Mouse (Mus musculus) MEL (cell line): ENCODE measurements around the gene Glis1. TPM values are rescaled to one million over a fixed set of nuclear protein-coding genes. Genes with fewer than 3 reads are reported as not detected.

Experiments used
- DNase-seq: peaks from one replicate; pipeline ENCODE4 v3.0.0; 2011; ENCODE audit warnings: low read depth, low spot score
- H3K27ac ChIP-seq: 2 replicates; pipeline ENCODE4 v1.5.1; 2012; ENCODE audit warnings: low read depth, mild to moderate bottlenecking, control low read depth, low read length, moderate library complexity; ENCODE audit not compliant: control insufficient read depth
- H3K27me3 ChIP-seq, 2 experiments: fragments of 150-350 bp in 1 of 2; sonication (generic) in 1 of 2; 2 replicates each; pipeline ENCODE4 v1.6.1; 2012; ENCODE audit warnings: low read length in 2 of 2, mild to moderate bottlenecking in 2 of 2, improper control_type of control experiment in 1 of 2, moderate library complexity in 1 of 2; ENCODE audit not compliant: insufficient read depth in 2 of 2, control insufficient read depth in 1 of 2
- H3K36me3 ChIP-seq, 2 experiments: 2 replicates each; pipeline ENCODE4 v1.6.1; 2012 to 2014; ENCODE audit warnings: low read length in 2 of 2, improper control_type of control experiment in 1 of 2, inconsistent platforms in 1 of 2, mild to moderate bottlenecking in 1 of 2; ENCODE audit not compliant: insufficient read depth in 2 of 2, control insufficient read depth in 1 of 2
- H3K4me1 ChIP-seq, 2 experiments: fragments of 150-350 bp in 1 of 2; sonication (generic) in 1 of 2; 2 replicates each; pipeline ENCODE4 v1.6.1; 2012; ENCODE audit warnings: low read length in 2 of 2, improper control_type of control experiment in 1 of 2, mild to moderate bottlenecking in 1 of 2; ENCODE audit not compliant: insufficient read depth in 2 of 2, control insufficient read depth in 1 of 2
- H3K4me3 ChIP-seq, 2 experiments: fragments of 150-350 bp in 1 of 2; sonication (generic) in 1 of 2; 2 replicates each; pipeline ENCODE4 v1.5.1; 2012; ENCODE audit warnings: low read depth in 2 of 2, low read length in 2 of 2, mild to moderate bottlenecking in 2 of 2, moderate library complexity in 2 of 2, control low read depth in 1 of 2, improper control_type of control experiment in 1 of 2; ENCODE audit not compliant: control insufficient read depth in 1 of 2, insufficient read depth in 1 of 2
- H3K79me2 ChIP-seq: 2 replicates; pipeline ENCODE4 v1.6.1; 2012; ENCODE audit warnings: mild to moderate bottlenecking, low read length, moderate library complexity; ENCODE audit not compliant: control insufficient read depth, poor library complexity, insufficient read depth
- H3K9ac ChIP-seq: 2 replicates; pipeline ENCODE4 v1.6.1; 2012; ENCODE audit warnings: low read depth, mild to moderate bottlenecking, control low read depth, low read length, moderate library complexity; ENCODE audit not compliant: control insufficient read depth, poor library complexity, severe bottlenecking
- H3K9me3 ChIP-seq: fragments of 150-350 bp; sonication (generic); replicated peaks from 2 replicates; pipeline ENCODE4 v1.6.1; 2012; ENCODE audit warnings: mild to moderate bottlenecking, low read length, improper control_type of control experiment, moderate library complexity; ENCODE audit not compliant: insufficient read depth
- BHLHE40 ChIP-seq: IDR thresholded peaks from 2 replicates; pipeline ENCODE4 v1.6.1; 2012; ENCODE audit warnings: low read depth, mild to moderate bottlenecking, inconsistent platforms, low read length, improper control_type of control experiment, borderline replicate concordance
- CHD1 ChIP-seq: IDR thresholded peaks from 2 replicates; pipeline ENCODE4 v1.6.1; 2012; ENCODE audit warnings: low read depth, mild to moderate bottlenecking, inconsistent platforms, low read length, improper control_type of control experiment
- CHD2 ChIP-seq: IDR thresholded peaks from 2 replicates; pipeline ENCODE4 v1.6.1; 2011; ENCODE audit warnings: low read length, improper control_type of control experiment
- ELF1 ChIP-seq: IDR thresholded peaks from 2 replicates; pipeline ENCODE4 v1.6.1; 2014; ENCODE audit warnings: low read depth, mild to moderate bottlenecking, inconsistent platforms, low read length, improper control_type of control experiment, moderate library complexity
- EP300 ChIP-seq, 2 experiments: IDR thresholded peaks; 2 replicates each; pipeline ENCODE4 v1.6.1; 2011; ENCODE audit warnings: improper control_type of control experiment in 2 of 2, low read length in 2 of 2, low read depth in 1 of 2, mild to moderate bottlenecking in 1 of 2
- ETS1 ChIP-seq: IDR thresholded peaks from 2 replicates; pipeline ENCODE4 v1.6.1; 2012; ENCODE audit warnings: low read depth, mild to moderate bottlenecking, inconsistent platforms, low read length, improper control_type of control experiment, moderate library complexity
- GABPA ChIP-seq: IDR thresholded peaks from 2 replicates; pipeline ENCODE4 v1.6.1; 2012; ENCODE audit warnings: low read depth, mild to moderate bottlenecking, inconsistent platforms, low read length, improper control_type of control experiment, moderate library complexity
- GATA1 ChIP-seq: IDR thresholded peaks from 2 replicates; pipeline ENCODE4 v1.6.1; 2011; ENCODE audit warnings: low read depth, low read length, improper control_type of control experiment
- HCFC1 ChIP-seq: IDR thresholded peaks from 2 replicates; pipeline ENCODE4 v1.6.1; 2012; ENCODE audit warnings: low read depth, mild to moderate bottlenecking, inconsistent platforms, low read length, improper control_type of control experiment, moderate library complexity
- MAX ChIP-seq: IDR thresholded peaks from 2 replicates; pipeline ENCODE4 v1.6.1; 2011; ENCODE audit warnings: low read length, improper control_type of control experiment
- MEF2A ChIP-seq: IDR thresholded peaks from 2 replicates; pipeline ENCODE4 v1.6.1; 2014; ENCODE audit warnings: low read depth, mild to moderate bottlenecking, inconsistent platforms, low read length, improper control_type of control experiment; ENCODE audit not compliant: poor library complexity, insufficient replicate concordance, severe bottlenecking; ENCODE audit errors: extremely low read depth
- MYB ChIP-seq: IDR thresholded peaks from 2 replicates; pipeline ENCODE4 v1.6.1; 2011; ENCODE audit warnings: mild to moderate bottlenecking, low read depth, low read length, improper control_type of control experiment
- MYC ChIP-seq: IDR thresholded peaks from 2 replicates; pipeline ENCODE4 v1.6.1; 2011; ENCODE audit warnings: low read depth, mild to moderate bottlenecking, low read length, improper control_type of control experiment, moderate library complexity
- NRF1 ChIP-seq: IDR thresholded peaks from 2 replicates; pipeline ENCODE4 v1.6.1; 2014; ENCODE audit warnings: low read depth, mild to moderate bottlenecking, inconsistent platforms, low read length, improper control_type of control experiment, moderate library complexity; ENCODE audit not compliant: poor library complexity, insufficient read depth, severe bottlenecking
- POLR2AphosphoS2 ChIP-seq: IDR thresholded peaks from 2 replicates; pipeline ENCODE4 v1.6.1; 2011; ENCODE audit warnings: low read length, improper control_type of control experiment
- POLR2AphosphoS5 ChIP-seq: IDR thresholded peaks from 2 replicates; pipeline ENCODE4 v1.6.1; 2012; ENCODE audit warnings: low read depth, borderline replicate concordance, mild to moderate bottlenecking, inconsistent platforms, low read length, moderate library complexity, mixed read lengths
- RCOR1 ChIP-seq: IDR thresholded peaks from 2 replicates; pipeline ENCODE4 v1.6.1; 2012; ENCODE audit warnings: low read depth, mild to moderate bottlenecking, inconsistent platforms, low read length, improper control_type of control experiment
- SIN3A ChIP-seq: IDR thresholded peaks from 2 replicates; pipeline ENCODE4 v1.6.1; 2012; ENCODE audit warnings: low read length, improper control_type of control experiment, inconsistent platforms
- TBP ChIP-seq: IDR thresholded peaks from 2 replicates; pipeline ENCODE4 v1.8.0; 2011; ENCODE audit warnings: low read depth, low read length, improper control_type of control experiment
- TCF12 ChIP-seq: IDR thresholded peaks from 2 replicates; pipeline ENCODE4 v1.6.1; 2014; ENCODE audit warnings: low read depth, mild to moderate bottlenecking, inconsistent platforms, low read length, improper control_type of control experiment, moderate library complexity
- UBTF ChIP-seq: IDR thresholded peaks from 2 replicates; pipeline ENCODE4 v1.6.1; 2012; ENCODE audit warnings: low read depth, mild to moderate bottlenecking, inconsistent platforms, low read length, improper control_type of control experiment, moderate library complexity, borderline replicate concordance; ENCODE audit not compliant: insufficient read depth
- USF2 ChIP-seq, 2 experiments: IDR thresholded peaks; 2 replicates each; pipeline ENCODE4 v1.6.1; 2011 to 2012; ENCODE audit warnings: improper control_type of control experiment in 2 of 2, low read length in 2 of 2, borderline replicate concordance in 1 of 2, inconsistent platforms in 1 of 2, low read depth in 1 of 2, mild to moderate bottlenecking in 1 of 2; ENCODE audit not compliant: insufficient read depth in 1 of 2
- ZKSCAN1 ChIP-seq: IDR thresholded peaks from 2 replicates; pipeline ENCODE4 v1.6.1; 2012; ENCODE audit warnings: low read depth, mild to moderate bottlenecking, inconsistent platforms, low read length, improper control_type of control experiment, moderate library complexity
- polyA plus RNA-seq, 2 experiments: library from polyadenylated mRNA; stranded (reverse) in 1 of 2; unstranded in 1 of 2; fragments of >175 nt in 1 of 2; fragments of >200 nt in 1 of 2; gene quantifications; 2 replicates each; pipeline versions ENCODE4 v1.2.1 to v1.2.4; 2012; ENCODE audit warnings: low replicate concordance in 2 of 2, low read depth in 1 of 2; ENCODE audit not compliant: insufficient read length in 2 of 2, insufficient read depth in 1 of 2, missing spikeins in 1 of 2
- total RNA-seq: library from RNA; depleted of rRNA; stranded (reverse); fragments of 300-350 nt; gene quantifications from 2 replicates; pipeline ENCODE4 v1.2.3, GENCODE M21; 2012

Glis1 gene
- total and polyA plus RNA-seq, 3 experiments, result 0.46 to 0.93 TPM; not detected in 1

DNA sequence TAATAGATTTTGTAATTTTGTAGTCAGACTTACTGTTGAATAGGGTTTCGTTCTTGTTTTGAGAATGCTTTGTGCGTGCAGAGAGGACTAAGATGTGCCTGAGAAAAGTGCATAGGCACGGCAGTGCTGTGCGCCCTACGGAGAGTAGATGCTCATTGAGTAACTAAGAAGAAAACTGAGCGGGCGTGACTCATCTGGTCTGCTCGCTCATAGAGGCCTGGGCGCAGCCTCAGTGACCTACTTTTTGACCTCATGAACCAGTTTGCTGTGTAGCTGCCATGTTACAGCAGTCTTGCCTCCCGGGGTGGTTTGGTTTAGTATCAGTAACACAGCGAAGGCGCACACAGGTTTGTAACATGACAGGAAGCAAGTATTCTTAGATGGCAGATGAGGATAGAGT lies 8.8 kb upstream of the Glis1 start:
- Histone ChIP-seq H3K9ac (no peak overlapping the region), H3K9me3 (no peaks in the 10 kb centered on the region)
- TF ChIP-seq EP300 (IDR thresholded peaks at IDR 0.05; ENCODE audit: low read depth in 1 of 2, low read length in 2 of 2) (no peak), TBP (no peak), MAX (no peak), ETS1 (no peak), MYC (no peak), MEF2A (no peak), MYB (no peak), RCOR1 (no peak), GABPA (no peak), ELF1 (no peak), HCFC1 (no peak), CHD1 (no peak), SIN3A (no peak), POLR2AphosphoS2 (no peak), ZKSCAN1 (no peak), UBTF (no peak), POLR2AphosphoS5 (no peak), USF2 (IDR thresholded peaks at IDR 0.05; ENCODE audit: borderline replicate concordance in 1 of 2, insufficient read depth in 1 of 2, low read depth in 1 of 2, low read length in 2 of 2) (no peak), CHD2 (no peak)

DNA sequence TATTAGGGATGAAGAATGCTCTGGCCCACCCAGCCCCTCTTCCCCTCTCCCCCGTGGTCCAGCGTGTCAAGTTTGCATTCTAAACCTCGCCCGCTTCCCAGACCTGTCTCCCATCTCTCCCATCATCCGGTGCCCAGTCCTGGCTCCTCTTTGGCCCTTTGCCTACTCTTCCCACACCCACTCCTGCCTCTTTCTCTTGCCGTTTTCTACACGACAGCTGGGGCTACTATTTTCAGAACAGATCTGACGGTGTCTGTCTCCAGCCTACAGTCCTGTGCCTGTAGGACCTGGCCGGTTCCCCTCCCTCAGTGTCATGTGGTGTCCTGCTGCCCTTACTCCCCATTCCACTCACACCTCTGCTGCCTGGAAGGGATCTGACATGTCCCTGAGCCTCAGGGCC lies 7.8 kb upstream of the Glis1 start:
- Histone ChIP-seq H3K9ac (no peak overlapping the region), H3K36me3 (no peaks in the 10 kb centered on the region), H3K79me2 (no peaks in the 10 kb centered on the region), H3K9me3 (no peaks in the 10 kb centered on the region), H3K27ac (no peak overlapping the region), H3K4me3 (no peak overlapping the region), H3K27me3 (no peaks in the 10 kb centered on the region), H3K4me1 (no peaks in the 10 kb centered on the region)
- DNase-seq, result no peak
- TF ChIP-seq TCF12 (no peak), NRF1 (no peak), GATA1 (no peak), BHLHE40 (no peak), ZKSCAN1 (no peak)

More for the DNA sequence above, 8.8 kb upstream of the Glis1 start:
- Histone ChIP-seq H3K36me3 (no peaks in the 10 kb centered on the region), H3K79me2 (no peaks in the 10 kb centered on the region), H3K27me3 (no peaks in the 10 kb centered on the region), H3K27ac (no peak overlapping the region), H3K4me3 (no peak overlapping the region), H3K4me1 (no peaks in the 10 kb centered on the region)
- no peak for DNase-seq
